Mouse (Mus musculus): ENCODE data around the gene Metrn. TPM values are rescaled to one million over a fixed set of nuclear protein-coding genes. Genes with fewer than 3 reads are reported as not detected.

Metrn gene
- total RNA-seq, 2 experiments from 2014 or later: 72.5 to 86.7 TPM

- peak; percentile 98 to 99 for DNase-seq (ENCODE audit: low spot score in 2 of 2)
- intact Hi-C loops (cut with DNase I): no loop called here
Measured at GRCm38 (mm10) chr17:25832436-25833290, 35.7 kb upstream of the Metrn start.

DNA sequence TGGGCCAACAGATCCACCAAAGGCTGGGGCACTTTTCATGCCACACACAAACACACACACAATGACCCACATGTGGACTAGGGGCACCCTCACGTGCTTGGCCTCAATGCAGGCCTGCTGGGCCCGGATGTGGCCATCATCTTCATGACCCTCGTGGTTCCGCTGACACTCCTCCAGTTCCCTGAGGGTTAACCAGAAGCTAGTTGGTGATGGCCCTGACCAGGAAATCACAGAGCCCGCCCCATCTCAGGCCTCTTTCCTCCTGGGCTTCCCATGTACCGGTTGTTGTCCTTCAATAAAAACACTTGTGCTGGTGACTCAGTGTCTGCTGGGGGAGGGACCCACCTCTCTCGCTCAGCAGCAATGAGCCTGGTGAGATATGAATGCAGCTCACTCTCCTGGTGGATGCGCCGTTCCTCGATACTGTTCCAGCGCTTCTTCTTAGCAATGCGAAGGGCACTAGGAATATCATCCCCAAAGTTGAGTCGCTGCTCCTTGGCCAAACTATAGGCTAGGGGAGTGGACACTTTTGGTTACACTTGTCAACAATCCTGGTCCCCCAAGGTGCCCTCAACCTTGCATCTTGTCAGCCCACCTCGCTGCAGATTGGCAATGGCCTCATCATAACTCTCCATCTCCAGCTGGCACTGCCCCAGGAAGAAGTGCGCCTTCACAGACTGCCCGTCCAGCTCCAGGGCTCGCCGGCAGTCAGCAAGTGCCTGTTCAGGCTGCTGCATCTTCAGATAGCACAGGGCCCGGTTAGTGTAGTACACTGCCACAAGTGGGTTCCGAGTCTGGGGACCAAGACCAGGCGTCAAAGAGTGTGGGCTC lies 34.7 kb upstream of the Metrn start:
- no peak for DNase-seq (ENCODE audit: low spot score in 2 of 2)
- intact Hi-C loops (cut with DNase I): no loop called here

DNA sequence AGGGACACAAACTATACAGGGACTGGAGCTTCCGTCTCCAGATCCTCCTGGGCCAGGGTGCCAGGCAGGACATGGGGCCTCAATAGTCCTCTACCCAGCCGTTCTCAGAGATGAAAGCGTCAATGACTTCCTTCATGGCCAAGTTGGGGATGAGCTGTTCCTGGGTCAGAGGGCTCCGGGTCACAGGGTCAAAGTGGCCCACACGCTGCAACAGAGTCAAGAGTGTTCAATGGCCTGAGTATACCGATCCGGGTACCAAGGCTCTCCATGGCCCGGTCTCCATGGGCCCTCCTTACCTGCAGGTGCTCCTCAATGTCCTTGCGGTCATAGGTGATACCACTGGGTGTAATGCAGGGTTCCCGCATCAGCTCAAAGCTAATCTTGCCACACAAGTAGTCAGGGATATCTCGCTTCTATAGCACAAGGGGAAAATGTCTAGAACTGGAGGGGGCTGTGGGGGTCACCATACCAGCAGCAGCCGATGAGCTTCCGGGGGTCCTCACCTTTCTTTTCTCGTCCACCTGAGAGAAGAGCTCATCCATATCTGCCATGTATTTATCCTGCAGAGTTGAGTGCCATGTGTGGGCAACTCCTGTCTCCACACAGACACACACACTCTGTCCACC lies 34.0 kb upstream of the Metrn start:
- intact Hi-C loops (cut with DNase I): no loop called here

GRCm38 (mm10) chr17:25830200-25830753 lies 33.3 kb upstream of the Metrn start:
- intact Hi-C loops (cut with DNase I): no loop called here
- DNase-seq (ENCODE audit: low spot score in 2 of 2): no peak

More for the DNA sequence above, 34.0 kb upstream of the Metrn start:
- no peak for DNase-seq (ENCODE audit: low spot score in 2 of 2)

- no peak for DNase-seq (ENCODE audit: low spot score in 2 of 2)
- intact Hi-C loops (cut with DNase I): no loop called here
Measured at GRCm38 (mm10) chr17:25829558-25830017, 32.7 kb upstream of the Metrn start.

- intact Hi-C loops (cut with DNase I): no loop called here
- DNase-seq (ENCODE audit: low spot score in 2 of 2): peak; percentile 90 to 92
Measured at GRCm38 (mm10) chr17:25828712-25829557, 32.0 kb upstream of the Metrn start, which contains the start of gene Jmjd8. Gene Jmjd8 (plus strand): TSS chr17:25828867.

DNA sequence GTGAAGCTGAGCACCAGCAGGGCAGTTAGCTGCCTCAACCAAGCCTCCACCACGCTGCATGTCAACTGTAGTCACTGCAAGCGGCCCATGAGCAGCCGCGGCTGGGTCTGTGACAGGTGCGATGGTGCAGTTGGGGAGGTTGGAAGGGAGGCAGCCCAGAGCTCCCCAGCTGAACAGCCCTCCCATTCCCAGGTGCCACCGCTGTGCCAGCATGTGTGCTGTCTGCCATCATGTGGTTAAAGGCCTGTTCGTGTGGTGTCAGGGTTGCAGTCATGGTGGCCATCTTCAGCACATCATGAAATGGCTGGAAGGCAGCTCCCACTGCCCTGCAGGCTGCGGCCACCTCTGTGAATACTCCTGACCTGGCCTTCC lies 31.3 kb upstream of the Metrn start:
- intact Hi-C loops (cut with DNase I): no loop called here
- DNase-seq (ENCODE audit: low spot score in 2 of 2): no peak

GRCm38 (mm10) chr17:25827546-25828222 lies 30.7 kb upstream of the Metrn start:
- DNase-seq (ENCODE audit: low spot score in 2 of 2): no peak
- intact Hi-C loops (cut with DNase I): no loop called here

GRCm38 (mm10) chr17:25827011-25827410 lies 30.1 kb upstream of the Metrn start:
- no peak for DNase-seq (ENCODE audit: low spot score in 2 of 2)
- intact Hi-C loops (cut with DNase I): no loop called here

GRCm38 (mm10) chr17:25825984-25826570 lies 29.1 kb upstream of the Metrn start:
- intact Hi-C loops (cut with DNase I): loop anchor here (2.0 kb wide), 1 partner anchor 41 kb away; the partner anchor contains the start of gene Haghl
- no peak for DNase-seq (ENCODE audit: low spot score in 2 of 2)

DNA sequence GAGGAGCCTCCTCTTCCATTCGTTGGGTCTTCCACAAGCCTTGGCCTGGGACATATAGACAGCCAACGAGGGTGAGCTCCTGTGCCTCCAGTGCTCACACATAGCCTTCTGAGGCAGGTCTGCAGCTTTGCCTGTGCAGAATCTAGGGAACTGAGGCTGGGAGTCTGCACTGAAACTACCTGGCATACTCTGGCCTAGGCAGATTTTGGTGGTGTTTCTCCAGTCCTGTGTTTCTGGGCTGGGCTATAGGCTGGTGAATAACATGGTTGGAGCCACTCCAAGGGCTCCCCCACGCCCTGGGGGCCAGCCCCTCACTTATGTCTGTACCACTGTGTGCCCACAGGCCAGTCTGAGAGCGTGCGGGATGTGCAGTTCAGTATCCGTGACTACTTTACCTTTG lies 28.4 kb upstream of the Metrn start:
- DNase-seq (ENCODE audit: low spot score in 2 of 2): no peak
- intact Hi-C loops (cut with DNase I): loop anchor here (2.0 kb wide), 1 partner anchor 41 kb away; the partner anchor contains the start of gene Haghl

GRCm38 (mm10) chr17:25824362-25825142 lies 27.6 kb upstream of the Metrn start:
- no peak for DNase-seq (ENCODE audit: low spot score in 2 of 2)
- intact Hi-C loops (cut with DNase I): loop anchor here (2.0 kb wide), 1 partner anchor 40 kb away; the partner anchor contains the start of gene Haghl

DNA sequence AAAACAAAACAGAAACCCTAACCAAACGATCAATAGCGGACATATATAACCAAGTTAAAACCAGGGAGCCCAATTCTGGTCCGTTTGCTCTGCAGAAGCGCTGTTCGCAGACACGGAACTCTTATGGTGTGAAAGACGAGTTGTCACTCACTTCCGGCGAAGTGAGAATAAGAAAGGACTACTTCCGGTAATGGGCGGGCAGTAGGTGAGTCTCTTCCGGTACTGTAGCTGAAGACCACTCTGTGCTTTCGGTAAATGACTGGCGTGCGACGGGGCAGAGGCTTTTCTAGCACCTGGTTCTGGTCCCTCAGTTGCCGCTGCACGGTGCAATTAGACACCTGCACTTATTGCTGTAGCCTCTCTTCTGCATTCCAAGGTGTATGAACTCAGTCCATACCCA lies 26.5 kb upstream of the Metrn start, which contains the start of gene Wdr24:
Gene Wdr24, plus strand, starts transcription at position 176 of the 400 bp plus-strand sequence.
- intact Hi-C loops (cut with DNase I): loop anchor here (1.0 kb wide), 1 partner anchor 10 kb away; no protein-coding TSS in a partner anchor

DNA sequence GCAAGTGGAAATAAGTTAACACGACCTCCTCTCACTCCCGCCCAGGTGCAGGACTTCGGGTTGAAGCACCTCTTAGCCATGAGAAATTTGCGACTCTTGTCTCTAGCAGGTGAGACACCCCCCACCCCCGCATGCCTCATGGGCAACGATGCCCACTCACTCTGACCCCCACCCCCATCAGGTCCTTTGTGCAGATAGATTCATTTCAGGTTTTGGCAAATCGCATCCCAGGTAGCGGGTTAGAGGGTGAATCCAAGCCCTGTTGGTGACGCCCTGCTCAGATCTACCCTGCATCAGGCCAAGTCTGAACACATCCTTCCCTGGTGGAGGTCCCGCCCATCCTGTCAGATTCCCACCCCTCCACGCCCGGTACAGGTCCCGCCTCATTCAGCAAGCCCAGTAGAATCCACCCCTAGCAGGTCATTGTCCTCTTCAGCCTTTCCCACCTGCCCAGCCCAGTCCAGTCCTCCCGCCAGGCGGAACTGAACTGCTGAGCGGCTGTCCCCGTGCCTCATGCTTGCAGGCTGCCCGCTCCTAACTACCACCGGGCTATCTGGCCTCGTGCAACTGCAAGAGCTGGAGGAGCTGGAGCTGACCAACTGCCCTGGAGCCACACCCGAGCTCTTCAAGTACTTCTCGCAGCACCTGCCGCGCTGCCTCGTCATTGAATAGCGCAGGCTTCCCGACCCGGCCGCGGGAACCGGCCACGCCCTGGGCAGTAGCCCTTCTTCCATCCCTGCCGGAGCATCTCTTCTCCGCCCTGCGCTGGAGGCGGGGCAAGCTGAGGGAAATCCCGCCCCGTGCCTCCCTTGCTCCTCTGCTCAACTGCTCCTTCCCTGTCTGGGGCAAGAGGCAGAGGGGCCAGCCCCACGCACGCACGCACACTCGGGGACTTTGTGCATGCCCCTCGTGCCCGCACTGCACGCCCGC lies 22.2 kb upstream of the Metrn start:
- intact Hi-C loops (cut with DNase I): no loop called here
- DNase-seq (ENCODE audit: low spot score in 2 of 2): no peak

More for the DNA sequence above, 26.5 kb upstream of the Metrn start, which contains the start of gene Wdr24:
- peak; percentile 80 to 89 for DNase-seq (ENCODE audit: low spot score in 2 of 2)

DNA sequence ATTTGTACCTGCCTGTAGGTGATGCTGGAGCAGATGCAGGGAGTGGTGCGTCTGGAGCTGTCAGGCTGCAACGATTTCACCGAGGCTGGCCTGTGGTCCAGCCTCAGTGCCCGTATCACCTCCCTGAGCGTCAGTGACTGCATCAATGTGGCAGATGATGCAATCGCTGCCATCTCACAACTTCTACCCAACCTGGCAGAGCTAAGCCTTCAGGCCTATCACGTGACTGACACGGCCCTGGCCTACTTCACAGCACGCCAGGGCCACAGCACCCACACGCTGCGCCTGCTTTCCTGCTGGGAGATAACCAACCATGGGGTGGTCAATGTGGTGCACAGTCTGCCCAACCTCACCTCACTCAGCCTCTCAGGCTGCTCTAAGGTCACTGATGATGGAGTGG lies 20.7 kb upstream of the Metrn start:
- DNase-seq (ENCODE audit: low spot score in 2 of 2): no peak

DNA sequence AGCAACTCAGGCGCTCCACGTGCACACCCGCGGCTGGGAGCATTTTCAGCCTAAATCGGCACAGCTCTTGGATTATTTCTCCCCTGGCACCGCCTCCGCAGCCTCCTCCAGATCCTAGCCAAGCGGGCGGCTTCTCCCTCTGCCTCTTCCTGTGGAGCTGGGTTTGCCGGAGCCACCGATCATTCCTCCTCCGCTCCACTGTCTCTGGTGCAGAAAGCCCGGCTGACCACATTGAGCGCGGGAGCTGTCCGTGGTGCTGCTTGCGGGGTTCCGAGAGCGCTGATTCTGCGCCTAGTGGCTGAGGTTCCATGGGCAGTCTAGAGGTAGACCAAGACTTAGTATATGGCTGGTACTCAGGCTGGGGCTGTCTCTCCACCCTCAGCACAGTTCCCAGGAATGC lies 16.5 kb upstream of the Metrn start:
- intact Hi-C loops (cut with DNase I): loop anchor here (1.0 kb wide), 1 partner anchor 10 kb away; the partner anchor contains the start of gene Wdr24
- peak; percentile 86 to 96 for DNase-seq (ENCODE audit: low spot score in 2 of 2)

More for the DNA sequence above, 20.7 kb upstream of the Metrn start:
- intact Hi-C loops (cut with DNase I): no loop called here
